Comparison of ENCODE assay signal across 24 mouse cellular contexts in genomic region chr7:81295169-81295568, GRCm38 (mm10).
"Had no signal": no experiment of that assay in that cellular context is flagged by ENCODE, and none has a peak within 500 bp of the region (broad histone marks: within the 10 kb centered on the region; RNA-seq: fewer than 3 reads in every experiment).

No protein-coding gene starts in this region.

- H3K27me3 ChIP-seq: heart, embryonic 12.5 days; hindbrain, embryonic 12.5 days; hindbrain, embryonic 15.5 days; intestine, embryonic 15.5 days; limb, embryonic 12.5 days had no signal

- H3K4me3 ChIP-seq: heart, embryonic 10.5 days; heart, embryonic 12.5 days; hindbrain, embryonic 10.5 days; hindbrain, embryonic 12.5 days; hindbrain, embryonic 15.5 days; intestine, embryonic 15.5 days; layer of hippocampus, adult 2 months; left cerebral cortex, adult 2 months; limb, embryonic 10.5 days; limb, embryonic 12.5 days had no signal

- H3K4me1 ChIP-seq: hindbrain, embryonic 10.5 days; hindbrain, embryonic 12.5 days; hindbrain, embryonic 15.5 days had no signal

- H3K9me3 ChIP-seq: heart, embryonic 10.5 days; heart, embryonic 12.5 days; hindbrain, embryonic 10.5 days; hindbrain, embryonic 12.5 days; hindbrain, embryonic 15.5 days; intestine, embryonic 15.5 days; limb, embryonic 10.5 days; limb, embryonic 12.5 days had no signal

- ATAC-seq: inflammation-experienced regulatory T-cells, adult 6 months; intestine, embryonic 15.5 days; intestine, postnatal 0 days had no signal

- DNase-seq: gastrocnemius, postnatal 14 days; gastrocnemius, postnatal 36 days; heart, adult 18-20 months; heart, postnatal 10 days; heart, postnatal 4 days; kidney, adult 18-20 months; kidney, adult 8-10 months; kidney, postnatal 10 days; kidney, postnatal 25 days; kidney, postnatal 4 days; liver had no signal

- H3K9ac ChIP-seq: heart, embryonic 12.5 days; hindbrain, embryonic 12.5 days; hindbrain, embryonic 15.5 days; intestine, embryonic 15.5 days; limb, embryonic 12.5 days had no signal

- H3K36me3 ChIP-seq: heart, embryonic 10.5 days; heart, embryonic 12.5 days; hindbrain, embryonic 10.5 days; hindbrain, embryonic 12.5 days; hindbrain, embryonic 15.5 days; intestine, embryonic 15.5 days; limb, embryonic 10.5 days; limb, embryonic 12.5 days had no signal

- H3K27ac ChIP-seq: heart, embryonic 10.5 days; hindbrain, embryonic 10.5 days; hindbrain, embryonic 12.5 days; hindbrain, embryonic 15.5 days; intestine, embryonic 15.5 days; left cerebral cortex, adult 2 months; limb, embryonic 12.5 days had no signal

- H3K4me2 ChIP-seq: heart, embryonic 12.5 days; hindbrain, embryonic 12.5 days; hindbrain, embryonic 15.5 days; intestine, embryonic 15.5 days; limb, embryonic 12.5 days; liver, embryonic 11.5 days had no signal
